Mouse (Mus musculus): ENCODE data around the gene Spag5.

- no peak for TF ChIP-seq CTCF (IDR thresholded peaks at IDR 0.05; ENCODE audit: insufficient read depth, low read depth, low read length)
- TF ChIP-seq POLR2A (IDR thresholded peaks at IDR 0.05; ENCODE audit: insufficient read depth, low read depth, low read length) = no peak
Observed at GRCm38 (mm10) chr11:78290654-78291053, 10.7 kb upstream of the Spag5 start, which contains the start of gene BC030499.
